Mouse (Mus musculus): ENCODE data around the gene Asic3. TPM values are rescaled to one million over a fixed set of nuclear protein-coding genes. Genes with fewer than 3 reads are reported as not detected.
"Not testable (repeated sequence)": the region's sequence is repeated elsewhere in the genome, so short reads cannot be mapped to it uniquely, and the experiment has no call there.

Gene Asic3
- total RNA-seq, 2 experiments from 2014 or later, result not detected

DNA sequence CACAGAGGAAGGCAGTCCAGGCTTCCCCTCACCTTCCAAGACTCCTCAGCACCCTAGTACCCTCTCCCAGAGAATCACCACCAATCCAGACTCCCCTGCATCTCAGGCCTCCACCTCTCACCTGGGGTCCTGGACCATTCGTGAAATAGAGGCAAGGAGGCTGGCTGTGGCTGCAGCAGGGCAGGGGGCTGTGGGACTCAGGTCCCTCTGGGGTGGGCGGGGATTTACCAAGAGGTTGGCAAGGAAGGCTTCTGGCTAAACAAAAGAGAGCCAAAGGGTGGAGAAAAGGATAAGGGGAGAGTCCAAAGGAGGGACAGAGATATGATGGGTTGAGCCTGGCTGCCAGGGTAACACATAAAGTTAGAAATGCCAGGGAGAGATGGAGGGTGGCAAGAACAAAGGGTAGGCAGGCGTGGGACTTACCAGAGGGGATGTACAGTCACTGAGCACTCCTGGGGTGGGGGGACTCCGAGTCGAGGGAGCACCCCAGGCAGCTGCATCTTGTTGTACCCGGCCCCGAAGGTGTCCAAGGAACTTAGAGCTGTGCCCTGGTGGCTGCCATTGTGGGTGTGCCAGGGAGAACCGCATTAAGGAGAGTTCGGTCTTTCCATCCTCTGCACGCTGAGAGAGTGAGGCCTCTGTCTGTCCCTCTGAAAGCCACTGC is 27.2 kb upstream of the Asic3 start:
- intact Hi-C loops (cut with DNase I), result loop anchor here (5.0 kb wide), 1 partner anchor 34 kb away; the partner anchor contains the start of gene Kcnh2
- no peak for DNase-seq (ENCODE audit: low spot score in 2 of 2)

DNA sequence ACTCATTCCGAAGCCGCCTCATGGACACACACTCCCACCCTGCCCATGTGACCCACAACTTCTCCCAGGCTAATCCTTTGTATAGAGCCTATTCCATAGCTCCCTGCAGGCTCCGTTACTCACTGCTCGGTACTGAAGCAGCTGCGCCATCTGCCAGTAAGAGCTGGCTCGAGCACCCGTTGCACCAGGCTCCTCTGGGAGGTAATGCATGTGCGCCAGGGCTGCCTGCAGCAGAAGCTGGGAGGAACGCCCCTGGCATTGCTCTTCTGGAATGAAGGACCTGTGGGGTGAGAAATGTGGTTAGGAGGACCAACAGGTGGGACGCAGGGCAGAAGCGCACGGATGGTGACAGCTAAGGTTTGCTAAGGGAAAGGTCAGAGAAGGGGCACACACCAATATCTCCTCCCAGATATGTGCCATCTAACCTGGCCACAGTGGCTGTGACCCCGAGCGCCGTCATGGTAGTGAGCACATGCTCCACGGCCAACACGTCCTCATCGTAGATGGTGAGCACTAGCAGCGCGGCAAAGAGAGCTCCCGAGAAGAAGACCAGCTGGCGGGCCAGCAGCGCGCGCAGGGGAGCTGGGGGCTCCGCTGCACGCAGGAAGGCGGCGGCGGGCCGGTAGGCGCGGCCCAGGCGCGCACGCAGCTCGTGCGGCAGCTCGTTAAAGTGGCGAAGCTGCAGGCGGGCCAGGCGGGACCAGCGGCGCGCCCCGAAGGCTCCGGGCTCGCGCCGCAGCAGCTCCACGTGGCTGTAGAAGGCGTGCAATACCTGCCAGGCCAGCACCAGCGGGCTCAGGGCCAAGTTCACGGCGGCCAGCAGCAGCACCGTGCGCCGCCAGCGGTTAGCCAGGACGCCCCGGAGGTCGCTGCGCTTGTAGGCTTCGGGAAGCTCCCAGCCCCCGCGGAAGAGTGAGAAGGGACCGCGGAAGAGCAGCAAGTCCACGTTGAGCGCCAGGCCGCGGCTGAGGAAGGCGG is 25.6 kb upstream of the Asic3 start:
- peak; percentile 59 to 66 for DNase-seq (ENCODE audit: low spot score in 2 of 2)
- intact Hi-C loops (cut with DNase I), result loop anchor here (5.0 kb wide), 1 partner anchor 35 kb away; the partner anchor contains the start of gene Kcnh2

DNA sequence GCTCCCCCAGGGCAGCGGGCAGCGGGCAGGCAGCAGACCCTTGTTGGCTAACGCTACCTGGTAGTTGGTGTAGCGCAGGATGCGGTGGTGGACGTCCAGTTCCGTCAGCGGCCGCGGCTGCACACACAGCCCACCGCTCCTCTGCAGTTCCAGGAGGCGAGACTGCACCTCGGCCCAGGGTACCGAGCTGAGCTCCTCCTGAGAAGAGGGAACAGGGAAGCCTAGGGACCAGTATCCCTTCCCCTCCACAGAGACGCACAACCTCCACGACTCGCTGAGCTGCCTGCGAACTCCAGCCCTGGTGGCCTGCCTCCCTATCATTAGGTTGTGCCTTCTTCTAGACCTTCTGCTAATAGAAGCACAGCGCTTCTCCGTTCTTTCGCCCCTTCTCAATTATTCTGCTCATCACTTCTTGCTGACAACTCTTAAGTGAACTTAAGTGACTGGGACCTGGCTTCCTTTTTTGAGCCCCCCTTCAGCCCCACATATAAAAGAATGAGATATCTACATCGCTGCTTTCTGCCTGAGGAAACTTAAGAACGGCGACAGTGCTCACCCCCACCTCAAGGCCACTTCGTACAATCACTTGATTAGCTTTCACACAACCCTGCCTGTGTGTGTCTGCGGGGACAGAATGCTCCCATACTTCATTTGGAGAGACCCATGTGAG is 24.8 kb upstream of the Asic3 start:
- intact Hi-C loops (cut with DNase I), result loop anchor here (5.0 kb wide), 1 partner anchor 36 kb away; the partner anchor contains the start of gene Kcnh2
- no peak for DNase-seq (ENCODE audit: low spot score in 2 of 2)

DNA sequence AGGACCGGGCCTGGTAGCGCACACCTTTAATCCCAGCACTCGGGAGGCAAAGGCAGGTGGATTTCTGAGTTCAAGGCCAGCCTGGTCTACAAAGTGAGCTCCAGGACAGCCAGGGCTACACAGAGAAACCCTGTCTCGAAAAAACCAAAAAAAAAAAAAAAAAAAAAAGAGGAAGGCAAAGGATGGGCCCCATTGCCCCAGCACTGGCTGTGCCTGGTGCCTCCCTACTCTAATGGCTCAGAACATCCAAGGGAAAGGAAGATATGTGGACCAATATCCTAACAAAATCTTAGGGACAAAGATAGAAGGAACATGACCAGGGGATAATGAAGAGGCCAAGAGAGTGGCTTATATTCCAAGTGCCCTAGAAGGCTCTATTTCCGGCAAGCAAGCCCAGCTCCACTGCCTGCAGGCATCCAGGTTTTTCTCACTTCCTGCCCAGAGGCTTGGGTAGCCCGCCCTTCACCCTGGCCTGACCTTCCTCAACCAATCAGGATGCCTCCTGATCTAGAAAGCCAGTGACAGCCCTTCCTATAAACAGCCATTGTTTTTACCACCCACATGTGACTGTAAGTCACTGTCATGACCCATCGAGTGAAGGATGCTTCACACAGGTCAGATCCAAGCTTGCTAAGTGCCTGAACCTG is 24.1 kb upstream of the Asic3 start:
- intact Hi-C loops (cut with DNase I), result loop anchor here (5.0 kb wide), 1 partner anchor 37 kb away; the partner anchor contains the start of gene Kcnh2
- no peak for DNase-seq (ENCODE audit: low spot score in 2 of 2)

DNA sequence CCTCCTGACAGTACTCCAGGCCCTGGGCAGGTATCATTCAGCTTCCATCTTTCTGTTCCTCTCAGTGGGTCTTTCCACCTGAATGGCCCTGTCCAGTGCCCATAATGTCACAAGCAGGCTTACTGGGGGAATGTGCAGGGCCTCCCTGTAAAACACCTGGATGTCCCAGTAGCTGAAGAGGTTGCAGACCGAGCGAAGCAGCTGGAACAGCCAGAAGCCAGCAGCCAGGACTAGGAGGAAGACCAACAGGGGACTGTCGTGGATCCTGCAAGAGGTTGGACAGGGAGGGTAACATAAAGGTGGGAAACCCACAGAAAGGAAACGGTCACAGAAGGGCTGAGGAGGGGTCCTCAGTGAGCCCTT is 23.6 kb upstream of the Asic3 start:
- intact Hi-C loops (cut with DNase I), result loop anchor here (5.0 kb wide), 1 partner anchor 37 kb away; the partner anchor contains the start of gene Kcnh2
- DNase-seq (ENCODE audit: low spot score in 2 of 2), result no peak

DNA sequence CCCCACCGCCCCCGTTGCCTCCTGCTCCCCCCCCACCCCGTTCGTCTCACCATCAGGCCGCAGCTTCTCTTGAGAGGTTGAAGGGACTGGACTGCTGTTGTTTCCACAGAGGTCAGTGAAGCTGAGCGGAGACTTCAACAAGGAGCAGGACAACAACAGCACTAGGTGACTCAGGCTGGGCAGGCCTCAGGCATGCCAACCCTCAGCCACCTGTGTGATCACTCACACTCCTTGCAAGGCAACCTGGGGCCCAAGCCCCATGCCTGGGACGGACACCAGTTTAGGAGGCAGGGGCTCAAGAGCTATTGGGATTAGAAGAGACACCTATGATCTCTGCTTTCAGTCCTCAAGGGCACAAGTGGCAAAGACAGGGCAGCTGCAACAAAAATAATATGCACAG is 21.3 kb upstream of the Asic3 start, which contains the start of gene Atg9b:
TSS of gene Atg9b (minus strand) at position 280 of the 400 bp plus-strand sequence.
- intact Hi-C loops (cut with DNase I), result no loop called here
- DNase-seq (ENCODE audit: low spot score in 2 of 2), result no peak

DNA sequence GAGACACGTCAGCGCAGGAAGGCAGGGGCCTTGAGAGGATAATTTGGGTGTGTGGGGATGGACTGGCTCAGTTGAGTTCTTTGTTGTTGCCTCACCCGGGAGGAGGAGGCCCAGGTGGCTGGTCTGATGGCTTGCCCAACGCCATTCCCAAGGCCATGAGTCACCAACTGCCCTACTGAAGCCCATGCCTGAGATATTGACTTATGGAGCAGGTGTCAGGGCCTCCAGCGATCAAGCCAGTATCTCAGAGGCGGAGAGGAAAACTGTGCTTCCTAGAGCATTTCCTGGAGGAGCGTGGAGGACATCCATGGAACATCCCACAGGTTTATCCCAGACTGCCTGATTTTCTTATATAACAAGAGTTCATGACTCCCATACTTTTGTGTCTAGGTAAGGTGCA is 20.5 kb upstream of the Asic3 start:
- intact Hi-C loops (cut with DNase I), result no loop called here
- DNase-seq (ENCODE audit: low spot score in 2 of 2), result no peak

DNA sequence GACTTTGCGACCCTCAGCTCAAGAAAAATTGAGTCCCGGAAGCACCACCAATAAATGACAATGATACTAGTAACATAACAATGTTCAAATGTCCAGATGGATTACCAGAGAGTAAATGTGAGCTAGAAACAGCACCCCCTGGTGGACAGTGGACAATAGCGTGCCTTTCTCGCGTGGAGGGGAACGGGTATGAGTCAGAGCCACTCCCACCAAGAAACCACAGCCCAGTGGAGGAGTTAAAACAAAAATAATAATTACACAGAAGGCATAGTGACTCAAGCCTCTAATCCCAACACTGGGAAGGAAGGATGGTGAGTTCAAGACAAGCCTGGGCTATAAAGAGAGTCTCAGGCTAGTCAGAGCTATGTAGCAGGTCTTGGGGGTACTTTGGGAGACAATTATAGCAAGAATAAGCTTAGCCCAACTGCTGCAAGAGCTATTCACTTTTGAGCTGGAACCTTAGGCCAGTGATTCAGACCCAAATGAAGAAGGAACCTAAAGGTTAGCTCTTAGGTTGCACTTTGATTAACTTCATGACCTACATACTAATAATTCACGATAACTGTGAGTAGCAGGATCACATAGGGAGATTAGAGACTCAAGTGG is 19.7 kb upstream of the Asic3 start, which contains the start of gene Abcb8:
TSS of gene Abcb8 (plus strand) at position 272 of the 606 bp plus-strand sequence.
- intact Hi-C loops (cut with DNase I), result no loop called here
- peak; percentile 81 to 88 for DNase-seq (ENCODE audit: low spot score in 2 of 2)

DNA sequence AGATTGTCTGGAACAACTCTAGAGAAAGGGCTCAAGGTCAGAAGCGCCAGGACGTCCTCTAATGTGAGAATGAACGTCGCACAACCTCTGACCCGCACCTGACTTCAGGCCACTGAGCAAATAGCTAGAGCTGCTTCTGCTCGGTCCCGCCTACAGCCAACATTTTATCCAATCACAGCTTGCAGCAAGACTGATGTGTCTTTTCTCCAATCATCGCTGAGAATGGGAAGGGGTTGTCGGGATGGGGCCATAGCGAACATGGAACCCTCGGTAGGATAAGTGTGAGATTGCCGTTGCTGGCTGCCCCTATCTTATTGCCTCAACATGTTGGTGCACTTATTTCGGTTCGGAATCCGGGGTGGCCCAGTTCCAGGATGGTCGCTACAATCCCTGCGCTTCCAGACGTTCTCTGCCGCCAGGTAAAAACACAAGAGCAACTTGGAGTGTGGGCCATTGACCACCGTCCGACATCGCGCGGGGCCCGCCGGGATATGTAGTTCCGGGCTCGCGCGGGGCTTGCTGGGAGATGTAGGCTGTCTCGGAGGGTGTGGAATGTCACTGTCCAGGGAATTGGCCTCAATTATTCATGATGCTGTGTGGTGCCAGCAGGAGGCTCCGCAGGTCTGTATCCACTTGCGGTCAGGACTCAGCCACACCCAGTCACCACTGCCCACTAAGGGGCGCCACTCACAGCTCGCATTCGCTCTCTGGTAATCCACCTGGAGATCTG is 18.9 kb upstream of the Asic3 start:
- intact Hi-C loops (cut with DNase I), result no loop called here
- DNase-seq (ENCODE audit: low spot score in 2 of 2), result peak; percentile 94 to 96

DNA sequence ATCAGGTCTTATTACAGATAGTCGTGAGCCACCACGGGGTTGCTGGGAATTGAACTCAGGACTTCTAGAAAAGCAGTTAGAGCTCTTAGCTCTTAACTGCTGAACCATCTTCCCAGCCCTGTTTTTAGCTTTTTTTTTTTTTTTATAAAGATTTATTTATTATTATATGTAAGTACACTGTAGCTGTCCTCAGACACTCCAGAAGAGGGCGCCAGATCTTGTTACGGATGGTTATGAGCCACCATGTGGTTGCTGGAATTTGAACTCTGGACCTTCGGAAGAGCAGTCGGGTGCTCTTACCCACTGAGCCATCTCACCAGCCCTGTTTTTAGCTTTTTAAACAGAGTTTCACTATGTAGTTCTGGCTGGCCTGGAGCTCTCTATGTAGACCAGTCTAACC is 16.9 kb upstream of the Asic3 start:
- DNase-seq (ENCODE audit: low spot score in 2 of 2); intact Hi-C loops (cut with DNase I): not testable (repeated sequence)

DNA sequence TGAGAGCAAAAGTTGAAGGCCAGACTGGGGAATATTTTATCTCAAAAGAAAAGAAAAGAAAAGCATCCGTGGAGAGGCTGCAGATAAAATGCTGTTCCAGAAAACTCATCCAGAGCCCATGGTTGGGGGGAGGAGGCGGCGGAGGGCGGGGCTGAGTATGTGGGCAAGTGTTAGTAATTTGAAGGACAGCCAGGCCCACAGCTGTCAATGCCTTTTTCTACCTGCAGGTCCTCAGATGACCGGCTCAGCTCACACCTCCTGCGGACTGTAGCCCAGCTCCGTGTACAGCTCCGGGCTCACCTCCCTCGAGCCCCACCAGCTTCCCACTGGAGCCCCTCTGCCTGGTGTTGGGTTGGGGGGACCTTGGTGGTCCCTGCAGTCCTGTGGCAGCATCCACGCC is 13.5 kb upstream of the Asic3 start:
- intact Hi-C loops (cut with DNase I), result no loop called here
- DNase-seq (ENCODE audit: low spot score in 2 of 2), result no peak

DNA sequence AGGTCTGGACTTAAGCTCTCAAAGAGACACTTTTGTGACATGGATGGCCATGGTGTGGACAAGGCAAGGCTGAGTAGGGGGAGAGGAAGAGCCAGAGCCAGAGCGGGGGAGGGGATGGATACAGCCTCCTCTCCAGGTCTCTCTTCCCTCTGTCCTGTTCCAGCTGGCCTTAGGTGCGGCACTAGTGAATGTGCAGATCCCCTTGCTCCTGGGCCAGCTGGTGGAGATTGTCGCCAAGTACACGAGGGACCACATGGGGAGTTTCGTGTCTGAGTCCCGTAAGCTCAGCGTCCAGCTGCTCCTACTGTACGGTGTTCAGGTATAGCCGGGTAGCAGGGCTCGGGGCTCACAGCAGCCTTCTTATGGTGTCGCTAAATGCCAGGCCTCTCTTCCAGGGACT is 12.8 kb upstream of the Asic3 start:
- intact Hi-C loops (cut with DNase I), result no loop called here
- DNase-seq (ENCODE audit: low spot score in 2 of 2), result no peak

DNA sequence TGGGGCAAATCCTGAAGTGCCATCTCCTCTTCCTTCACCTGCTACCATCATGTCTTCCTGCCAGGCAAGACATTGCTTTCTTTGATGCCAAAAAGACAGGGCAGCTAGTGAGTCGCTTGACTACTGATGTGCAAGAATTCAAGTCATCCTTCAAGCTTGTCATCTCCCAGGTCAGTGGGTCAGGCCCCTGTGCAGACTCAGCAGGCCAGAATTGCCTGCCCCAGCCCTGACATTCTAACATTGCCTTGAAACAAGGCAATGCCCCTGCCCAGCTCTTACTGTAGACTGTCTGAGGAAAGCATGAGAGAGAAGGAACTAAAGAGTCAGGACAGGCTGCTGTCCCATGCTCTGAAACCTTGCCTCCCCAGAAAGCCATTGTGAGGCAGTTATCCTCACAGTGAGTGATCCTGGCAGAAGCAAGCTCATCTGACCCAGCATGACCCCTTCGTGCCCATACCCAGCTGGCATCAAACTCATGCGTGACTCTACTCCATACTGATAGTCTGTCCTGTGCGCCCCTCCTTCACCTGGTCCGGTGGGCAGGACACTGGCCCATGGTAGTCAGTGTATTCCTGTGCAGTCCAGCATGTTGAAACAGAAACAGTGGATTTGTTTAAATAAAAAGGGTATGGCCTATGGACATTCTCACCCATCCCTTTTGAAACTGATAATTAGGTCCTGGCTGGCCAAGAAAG is 12.1 kb upstream of the Asic3 start:
- no peak for DNase-seq (ENCODE audit: low spot score in 2 of 2)
- intact Hi-C loops (cut with DNase I), result no loop called here

DNA sequence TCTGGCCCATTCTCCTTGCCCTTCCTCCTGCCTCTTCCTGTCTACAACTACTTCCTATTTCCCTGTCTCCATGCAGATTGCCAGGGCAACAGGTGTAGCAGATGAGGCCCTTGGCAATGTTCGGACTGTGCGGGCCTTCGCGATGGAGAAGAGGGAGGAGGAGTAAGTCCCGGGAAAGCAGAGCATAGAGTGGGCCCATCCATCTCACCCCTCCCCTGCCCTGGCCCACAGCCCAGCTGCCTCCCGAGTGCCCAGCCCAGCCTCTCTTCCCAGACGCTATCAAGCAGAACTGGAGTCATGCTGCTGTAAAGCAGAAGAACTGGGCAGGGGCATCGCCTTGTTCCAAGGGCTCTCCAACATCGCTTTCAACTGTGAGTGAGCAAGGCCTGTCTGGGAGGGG is 11.2 kb upstream of the Asic3 start:
- intact Hi-C loops (cut with DNase I), result no loop called here
- no peak for DNase-seq (ENCODE audit: low spot score in 2 of 2)

DNA sequence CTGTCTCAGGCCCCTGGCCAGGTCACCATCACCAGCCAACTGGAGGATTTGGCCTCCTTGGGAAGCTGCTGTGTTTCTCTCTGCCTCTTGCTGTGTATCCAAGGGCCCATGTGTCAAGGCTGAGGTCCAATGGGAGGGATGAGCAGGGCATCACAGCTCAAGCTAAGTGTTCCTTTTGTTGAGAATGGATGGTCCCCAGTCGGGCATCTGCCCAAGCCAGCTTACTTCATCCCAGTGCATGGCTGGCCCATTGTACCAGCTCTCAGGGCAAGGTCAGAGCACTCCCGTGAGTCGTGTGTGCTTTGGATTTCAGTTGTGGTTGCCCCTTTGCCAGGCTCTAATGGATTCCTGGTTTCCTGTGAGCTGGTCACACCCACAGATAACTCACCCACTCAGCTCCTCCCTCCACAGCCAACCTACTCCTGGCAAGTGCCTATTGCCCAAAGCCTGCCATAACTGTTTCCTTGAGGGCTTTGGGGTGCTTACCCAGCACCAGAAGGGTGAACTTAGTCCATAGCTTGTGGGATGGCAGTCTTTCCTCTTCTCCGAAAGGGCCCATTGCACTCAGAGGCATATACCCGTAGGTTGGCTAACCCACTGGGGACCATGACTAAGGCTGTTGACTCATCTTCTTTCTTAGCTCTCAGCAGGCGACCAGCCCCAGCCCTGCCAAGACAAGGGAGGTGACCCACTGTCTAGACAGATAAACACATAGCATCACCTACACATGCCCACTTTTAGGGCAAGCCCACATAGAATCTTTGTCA is 8.4 kb upstream of the Asic3 start:
- intact Hi-C loops (cut with DNase I), result loop anchor here (1.0 kb wide), 1 partner anchor 9 kb away; the partner anchor contains the start of gene Asic3
- DNase-seq (ENCODE audit: low spot score in 2 of 2), result no peak

DNA sequence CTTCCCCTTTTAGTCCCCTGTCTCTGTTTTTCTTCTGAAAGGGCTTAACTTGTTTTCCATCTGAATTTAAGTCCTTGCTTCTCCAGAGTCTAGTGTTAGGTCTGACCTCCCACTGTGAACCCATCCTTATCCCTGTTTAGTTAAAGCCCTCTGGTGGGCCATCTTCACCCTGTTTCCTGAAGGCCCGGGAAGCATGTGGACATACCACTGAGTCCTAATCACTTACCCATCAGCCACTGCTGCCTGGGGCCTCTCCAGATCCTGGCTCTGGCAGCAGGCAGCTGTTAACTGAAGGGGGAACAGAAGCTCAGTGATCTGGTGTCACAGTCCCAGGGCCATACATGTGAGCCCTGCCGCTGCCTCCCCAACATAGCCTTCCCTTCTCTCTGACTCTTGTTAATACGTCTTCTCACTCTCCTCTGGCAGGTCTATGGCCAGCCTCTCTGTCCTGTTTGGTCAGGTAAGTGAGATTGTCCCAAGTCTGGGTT is 7.8 kb upstream of the Asic3 start:
- no peak for DNase-seq (ENCODE audit: low spot score in 2 of 2)
- intact Hi-C loops (cut with DNase I), result loop anchor here (1.0 kb wide), 1 partner anchor 8 kb away; the partner anchor contains the start of gene Asic3

DNA sequence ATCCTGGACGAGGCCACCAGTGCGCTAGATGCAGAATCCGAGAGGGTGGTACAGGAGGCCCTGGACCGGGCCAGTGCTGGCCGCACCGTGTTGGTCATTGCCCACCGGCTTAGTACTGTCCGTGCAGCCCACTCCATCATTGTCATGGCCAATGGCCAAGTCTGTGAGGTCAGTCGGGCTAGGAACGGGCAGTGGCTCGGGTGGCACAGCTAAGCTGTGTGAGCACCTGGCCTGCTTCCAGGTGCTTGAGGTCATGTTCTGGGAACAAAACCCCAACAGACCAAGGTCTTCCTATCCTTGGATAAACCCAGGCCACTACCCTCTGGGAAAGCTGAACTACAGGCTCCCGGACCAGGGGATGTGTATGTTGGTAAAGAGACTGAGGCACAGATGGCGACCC is 4.5 kb upstream of the Asic3 start:
- no peak for DNase-seq (ENCODE audit: low spot score in 2 of 2)
- intact Hi-C loops (cut with DNase I), result no loop called here

All from left cerebral cortex, postnatal 36 days (tissue).